Comparison of ENCODE assay signal across 28 mouse cellular contexts in genomic region chr14:102825525-102825924, GRCm38 (mm10).
A peak's percentile ranks its signal among the peaks of the same experiment; 100 is the strongest.
DNase-seq lines count a peak whose midpoint lies in the region; ATAC-seq and TF ChIP-seq lines count a peak whose summit lies in the region.
"Had no signal": no experiment of that assay in that cellular context is flagged by ENCODE, and none has a peak within 500 bp of the region (broad histone marks: within the 10 kb centered on the region; RNA-seq: fewer than 3 reads in every experiment).

No protein-coding gene starts in this region.

- H3K4me1 ChIP-seq in heart, embryonic 11.5 days (ENCODE audit: control insufficient read depth, insufficient read depth, low read length), result peaks cover 4% of the 10 kb centered on the region; the same call in 1 of the 2 replicates
- peaks cover 8% of the 10 kb centered on the region; the same call in 1 of the 2 replicates for H3K4me1 ChIP-seq in heart, embryonic 15.5 days (replicated peaks)
- no peaks in the 10 kb centered on the region for H3K4me1 ChIP-seq in testis, adult 2 months (ENCODE audit: control insufficient read depth, insufficient read depth, low read length)
- H3K4me1 ChIP-seq: embryonic facial prominence, embryonic 10.5 days; embryonic facial prominence, embryonic 13.5 days; forebrain, embryonic 12.5 days; forebrain, embryonic 15.5 days had no signal

- no peak overlapping the region for H3K9ac ChIP-seq in heart, embryonic 11.5 days (ENCODE audit: low read depth, low read length)
- H3K9ac ChIP-seq in heart, embryonic 15.5 days, result no peak overlapping the region
- H3K9ac ChIP-seq: embryonic facial prominence, embryonic 13.5 days; forebrain, embryonic 12.5 days; forebrain, embryonic 15.5 days; heart, embryonic 12.5 days; hindbrain, embryonic 14.5 days had no signal

- no peak overlapping the region; the same call in 1 of the 2 replicates for H3K4me2 ChIP-seq in heart, embryonic 11.5 days
- no peak overlapping the region for H3K4me2 ChIP-seq in heart, embryonic 15.5 days
- H3K4me2 ChIP-seq: embryonic facial prominence, embryonic 13.5 days; forebrain, embryonic 12.5 days; forebrain, embryonic 15.5 days; heart, embryonic 12.5 days; hindbrain, embryonic 14.5 days had no signal

- no peak for TF ChIP-seq POLR2A in testis, adult 2 months (IDR thresholded peaks at IDR 0.05; ENCODE audit: control insufficient read depth, low read depth, low read length)

- DNase-seq in heart, postnatal 14 days, result no peak
- no peak for DNase-seq in heart, postnatal 10 days
- no peak for DNase-seq in testis, postnatal 10 days (ENCODE audit: low spot score)
- DNase-seq: adrenal gland, adult 8-10 months; adrenal gland, postnatal 25 days; cerebellum, adult 11-12 months; cerebellum, adult 8-10 months; cerebellum, postnatal 10 days; cerebellum, postnatal 36 days; embryo, embryonic 11 days; gastrocnemius, postnatal 25 days; kidney, adult 18-20 months; kidney, adult 9 months had no signal

- H3K9me3 ChIP-seq in heart, embryonic 11.5 days (replicated peaks; ENCODE audit: control insufficient read depth, low read length), result no peaks in the 10 kb centered on the region
- no peaks in the 10 kb centered on the region for H3K9me3 ChIP-seq in heart, embryonic 15.5 days (replicated peaks)
- H3K9me3 ChIP-seq: embryonic facial prominence, embryonic 10.5 days; embryonic facial prominence, embryonic 13.5 days; forebrain, embryonic 12.5 days; forebrain, embryonic 15.5 days; heart, embryonic 12.5 days had no signal

- ATAC-seq in heart, embryonic 11.5 days (replicated peaks; ENCODE audit: insufficient number of reproducible peaks, low FRiP score, low TSS enrichment), result peak; percentile 57; the same call in 1 of the 2 replicates
- ATAC-seq in heart, embryonic 15.5 days (replicated peaks; ENCODE audit: insufficient number of reproducible peaks, insufficient read depth, low FRiP score, low read depth), result peak; percentile 47
- ATAC-seq: activated CD4-positive, CD25-positive, alpha-beta regulatory T cell, adult 4 months; CD4-positive, CD25-positive, alpha-beta regulatory T cell, adult 4 months; forebrain, embryonic 15.5 days; hindbrain, postnatal 0 days; inflammation-experienced regulatory T-cells, adult 6 months; intestine, embryonic 16.5 days had no signal

- no peak for TF ChIP-seq CTCF in testis, adult 2 months (IDR thresholded peaks at IDR 0.05; ENCODE audit: control insufficient read depth, insufficient read depth, insufficient replicate concordance, low read depth, low read length)

- H3K27me3 ChIP-seq in heart, embryonic 11.5 days (ENCODE audit: control insufficient read depth, insufficient read depth, low read length), result no peaks in the 10 kb centered on the region
- no peaks in the 10 kb centered on the region for H3K27me3 ChIP-seq in heart, embryonic 15.5 days
- no peaks in the 10 kb centered on the region for H3K27me3 ChIP-seq in testis, adult 2 months (ENCODE audit: control insufficient read depth, insufficient read depth, low read length)
- H3K27me3 ChIP-seq: embryonic facial prominence, embryonic 13.5 days; forebrain, embryonic 12.5 days; forebrain, embryonic 15.5 days; heart, embryonic 12.5 days had no signal

- intact Hi-C loops in heart, postnatal 14 days (cut with DNase I), result loop anchor here (5.0 kb wide), 1 partner anchor 147 kb away; no protein-coding TSS in a partner anchor
- intact Hi-C loops in heart, postnatal 10 days (cut with DNase I), result loop anchor here (5.0 kb wide), 1 partner anchor 147 kb away; no protein-coding TSS in a partner anchor

- no peaks in the 10 kb centered on the region for H3K36me3 ChIP-seq in heart, embryonic 11.5 days (ENCODE audit: control insufficient read depth, insufficient read depth, low read length)
- no peaks in the 10 kb centered on the region for H3K36me3 ChIP-seq in heart, embryonic 15.5 days
- H3K36me3 ChIP-seq in testis, adult 2 months (ENCODE audit: control insufficient read depth, insufficient read depth, low read length), result no peaks in the 10 kb centered on the region
- H3K36me3 ChIP-seq: embryonic facial prominence, embryonic 10.5 days; embryonic facial prominence, embryonic 13.5 days; forebrain, embryonic 12.5 days; forebrain, embryonic 15.5 days; heart, embryonic 12.5 days had no signal

- no peak overlapping the region for H3K27ac ChIP-seq in heart, embryonic 11.5 days (ENCODE audit: low read depth, low read length)
- no peak overlapping the region for H3K27ac ChIP-seq in heart, embryonic 15.5 days
- H3K27ac ChIP-seq in testis, adult 2 months (ENCODE audit: control insufficient read depth, insufficient read depth, low read depth, low read length), result peak overlapping the region; percentile 51; the same call in 1 of the 2 replicates
- H3K27ac ChIP-seq: embryonic facial prominence, embryonic 10.5 days; embryonic facial prominence, embryonic 13.5 days; forebrain, embryonic 12.5 days; forebrain, embryonic 15.5 days; hindbrain, embryonic 14.5 days; hindbrain, postnatal 0 days had no signal

- no peak overlapping the region for H3K4me3 ChIP-seq in heart, embryonic 11.5 days (ENCODE audit: low read depth, low read length)
- no peak overlapping the region for H3K4me3 ChIP-seq in heart, embryonic 15.5 days
- no peak overlapping the region for H3K4me3 ChIP-seq in testis, adult 2 months (ENCODE audit: control insufficient read depth, low read depth, low read length)
- H3K4me3 ChIP-seq: embryonic facial prominence, embryonic 10.5 days; embryonic facial prominence, embryonic 13.5 days; erythroblast, embryonic 14.5 days; forebrain, embryonic 12.5 days; forebrain, embryonic 15.5 days; heart, embryonic 12.5 days had no signal

- WGBS in heart, embryonic 11.5 days (ENCODE audit: insufficient replicate concordance), result 40% methylated on average over 7 of the region's 7 CpGs
- 49% methylated on average over 7 of the region's 7 CpGs for WGBS in heart, embryonic 15.5 days
